Mouse (Mus musculus): ENCODE results near the gene Mrps23.
A peak's percentile ranks its signal among the peaks of the same experiment; 100 is the strongest.
"Not testable (repeated sequence)": the region's sequence is repeated elsewhere in the genome, so short reads cannot be mapped to it uniquely, and the experiment has no call there.

Mrps23 gene

DNA sequence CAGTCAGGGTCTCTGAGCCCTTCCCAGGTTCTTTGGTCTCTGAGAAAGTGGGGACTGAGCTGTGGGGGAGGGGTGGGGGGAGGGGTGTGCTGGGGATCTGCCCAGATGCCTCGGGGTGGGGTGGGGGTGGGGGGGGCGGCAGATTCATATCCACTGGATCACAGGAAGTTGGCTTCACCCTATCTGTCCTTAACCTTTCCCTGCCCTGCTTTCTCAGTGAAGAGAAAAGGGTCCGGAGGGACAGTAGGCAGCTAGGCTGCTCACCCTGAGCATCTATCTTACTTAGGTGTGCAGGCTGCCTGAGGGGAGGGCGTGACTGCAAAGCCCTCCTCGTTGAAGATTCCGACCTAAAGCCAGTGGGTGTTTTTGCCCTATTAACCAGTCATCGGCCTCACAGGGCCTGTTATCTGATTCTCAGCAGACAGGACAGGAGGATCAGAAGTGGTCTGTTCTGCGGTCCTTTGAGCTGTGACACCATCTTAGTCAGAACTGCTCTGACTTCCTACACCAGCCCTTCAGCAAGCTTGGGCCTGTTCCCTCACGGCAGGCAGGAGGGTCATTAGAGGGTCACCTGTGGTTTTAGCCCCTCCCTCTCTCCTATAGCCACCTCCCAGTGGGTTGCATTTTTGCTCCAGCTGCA lies 30.7 kb upstream of the Mrps23 start:
- no peak for DNase-seq (ENCODE audit: low read depth in 2 of 2, low spot score in 2 of 2)

DNA sequence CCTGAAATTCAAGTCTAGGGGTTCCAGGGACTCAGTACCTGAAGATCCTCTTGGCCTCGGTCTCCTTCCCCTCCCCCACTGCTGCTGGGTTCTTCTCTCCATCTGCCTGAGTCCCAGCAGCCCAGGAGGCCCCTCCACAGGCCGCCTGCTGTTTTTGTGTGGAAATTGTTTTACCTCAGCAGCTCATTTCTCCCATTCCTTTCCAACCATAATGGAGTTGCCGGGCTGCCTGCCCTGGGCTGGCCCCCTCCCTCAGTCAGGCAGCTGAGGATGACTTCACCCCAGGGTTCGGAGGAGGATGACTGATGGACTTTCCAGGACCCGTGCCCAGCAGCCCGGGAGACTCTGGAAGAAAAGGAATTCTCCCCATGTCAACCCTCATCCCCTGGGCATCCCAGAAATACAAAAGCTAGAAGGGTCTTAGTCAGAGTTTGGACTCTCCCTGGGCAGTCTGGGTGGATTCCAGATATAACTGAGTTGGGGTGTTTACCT lies 23.7 kb upstream of the Mrps23 start:
- DNase-seq (ENCODE audit: low read depth in 2 of 2, low spot score in 2 of 2), result no peak

DNA sequence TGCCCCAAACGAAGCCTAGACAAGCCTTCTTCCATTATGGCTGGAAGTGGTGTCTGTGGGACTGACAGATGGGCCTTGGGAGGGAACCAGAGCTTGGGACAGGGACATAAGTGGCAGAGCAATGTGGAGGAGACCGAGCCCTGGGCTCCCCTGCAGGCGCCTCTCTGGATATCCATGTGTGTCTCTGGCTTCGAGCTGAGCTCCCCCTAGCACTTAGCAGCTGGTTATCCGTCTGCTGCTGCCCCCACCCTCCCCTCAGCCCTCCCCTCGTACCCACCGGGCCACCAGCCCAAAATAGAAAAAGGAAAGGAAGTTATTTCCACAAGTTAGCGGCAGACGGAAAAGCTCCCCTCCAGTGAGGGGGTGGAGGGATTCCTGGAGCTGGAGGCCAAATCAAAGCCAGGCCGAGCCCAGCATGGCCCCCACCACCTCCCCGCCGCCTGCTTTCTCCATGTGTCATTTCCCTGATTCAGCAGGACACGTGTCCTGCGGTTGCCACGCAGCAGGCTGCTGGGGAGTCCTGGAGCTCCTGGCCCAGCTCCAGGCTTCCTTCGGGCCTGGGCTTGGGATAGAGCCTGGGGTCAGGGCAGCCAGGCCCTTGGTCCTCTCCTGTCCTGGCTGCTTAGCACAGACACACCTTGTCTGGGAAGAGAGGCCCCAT lies 23.1 kb upstream of the Mrps23 start:
- no peak for DNase-seq (ENCODE audit: low read depth in 2 of 2, low spot score in 2 of 2)

DNA sequence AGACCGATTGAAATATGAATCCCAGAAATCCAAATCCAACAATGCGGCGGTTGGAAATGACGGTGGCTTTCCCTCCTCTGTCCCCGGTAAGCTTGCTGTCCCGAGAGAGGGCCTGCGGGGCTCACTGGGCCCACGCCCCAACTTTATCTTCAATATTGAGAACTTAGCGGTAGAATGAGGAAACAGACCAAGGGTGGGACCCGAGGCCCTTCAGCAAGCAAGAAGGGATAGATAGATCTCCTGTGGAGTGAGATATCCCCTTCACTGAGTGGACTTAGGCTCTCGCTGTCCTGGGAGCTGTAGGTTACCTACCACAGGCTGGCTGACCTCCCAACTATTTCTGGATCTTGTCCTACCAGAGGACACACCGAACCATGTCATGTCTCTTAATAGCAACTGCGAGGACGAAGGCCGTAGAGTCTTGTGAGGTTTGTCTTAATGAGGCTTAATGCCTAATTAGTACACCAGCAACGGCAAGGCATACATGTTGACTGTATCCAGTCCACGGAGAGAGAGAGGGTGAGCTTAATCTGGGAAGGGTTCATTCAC lies 19.5 kb upstream of the Mrps23 start:
- DNase-seq (ENCODE audit: low read depth in 2 of 2, low spot score in 2 of 2), result no peak

DNA sequence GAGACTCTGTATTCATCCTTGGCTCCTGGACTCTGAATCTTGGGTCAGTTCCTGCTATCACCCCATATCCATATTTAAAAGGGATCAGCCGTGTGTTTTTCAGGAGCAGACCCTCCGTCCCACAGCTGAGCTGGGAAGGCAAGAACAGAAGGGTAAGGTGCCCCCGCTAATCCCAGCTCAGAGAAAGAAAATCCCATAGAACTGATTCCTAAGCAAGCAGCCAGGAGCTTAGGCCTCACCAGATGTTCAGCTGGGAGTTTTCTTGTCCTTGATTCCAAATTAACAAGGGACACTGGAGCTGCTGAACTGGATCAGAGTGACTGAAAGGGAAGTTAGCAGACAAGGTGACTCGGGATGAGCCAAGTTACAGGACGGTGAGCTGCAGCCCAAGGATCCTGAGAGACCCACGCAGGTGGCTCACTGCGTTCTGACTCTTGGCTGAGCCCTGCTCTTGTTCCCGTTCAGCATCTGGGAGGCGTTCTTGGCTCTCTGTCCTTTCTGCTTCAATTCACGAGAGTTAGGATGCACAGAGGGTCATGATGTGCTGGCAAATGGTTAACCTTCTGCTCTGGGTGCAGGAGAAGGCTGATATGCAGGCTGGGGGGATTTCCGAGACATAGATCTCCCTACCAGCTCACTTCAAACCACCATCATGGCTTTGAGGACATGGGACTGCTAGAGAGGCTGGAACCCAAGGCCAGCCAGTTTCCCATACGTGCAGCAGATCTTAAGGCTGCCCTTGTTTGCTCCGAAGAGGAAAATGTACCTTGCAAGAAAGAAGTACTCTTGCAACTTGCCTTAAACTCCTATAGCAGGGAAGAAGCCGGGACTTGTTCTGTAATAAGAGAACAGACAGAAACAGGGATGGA lies 17.9 kb upstream of the Mrps23 start:
- DNase-seq (ENCODE audit: low read depth in 2 of 2, low spot score in 2 of 2), result no peak

DNA sequence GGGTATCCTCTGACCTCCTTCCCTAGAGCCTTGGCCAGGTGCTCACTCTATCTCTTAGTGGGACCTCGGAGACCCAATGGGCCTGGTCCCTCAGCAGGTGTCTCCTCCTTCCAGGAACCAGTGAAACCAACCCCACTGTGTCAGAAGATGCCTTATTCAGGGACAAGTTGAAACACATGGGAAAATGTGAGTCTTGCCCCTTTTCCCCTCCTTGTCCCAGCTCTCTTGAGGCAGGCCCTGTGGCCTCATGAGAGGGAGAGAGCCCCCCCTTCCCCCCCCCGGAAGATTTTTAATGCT lies 17.3 kb upstream of the Mrps23 start:
- no peak for DNase-seq (ENCODE audit: low read depth in 2 of 2, low spot score in 2 of 2)

DNA sequence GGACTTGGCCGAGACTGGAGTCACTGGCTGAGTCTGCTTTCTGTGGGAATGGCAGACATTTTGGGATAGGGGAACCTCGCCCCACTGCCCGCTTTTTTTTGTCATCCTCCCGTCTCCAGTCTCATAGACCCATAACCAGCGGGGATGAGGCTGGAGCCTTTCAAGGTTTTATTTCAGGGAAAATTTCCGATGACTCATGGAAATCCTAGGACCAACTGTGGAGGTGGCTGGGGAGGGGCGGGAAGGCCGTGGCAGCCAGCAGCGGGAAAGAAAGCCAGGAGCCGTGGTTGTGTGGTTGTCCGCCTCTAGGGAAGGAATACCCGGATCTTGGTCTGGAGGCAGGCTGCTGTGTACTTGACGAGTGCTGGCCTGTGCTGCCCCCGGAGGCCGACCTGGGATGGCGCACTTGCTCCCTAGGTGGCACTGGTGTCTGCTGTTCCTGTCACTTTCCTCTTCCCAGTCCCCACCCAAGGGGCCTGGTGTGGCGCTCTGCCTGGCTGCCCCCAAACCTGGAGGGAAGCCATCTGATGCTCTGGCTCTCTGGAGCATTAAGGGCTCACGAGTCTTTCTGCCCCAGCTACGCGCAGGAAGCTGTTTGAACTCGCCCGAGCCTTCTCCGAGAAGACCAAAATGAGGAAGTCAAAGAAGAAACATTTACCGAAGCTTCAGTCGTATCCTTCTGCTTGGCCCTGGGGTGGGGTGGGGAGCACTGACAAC lies 16.6 kb upstream of the Mrps23 start:
- DNase-seq (ENCODE audit: low read depth in 2 of 2, low spot score in 2 of 2), result peak; percentile 72 to 76

DNA sequence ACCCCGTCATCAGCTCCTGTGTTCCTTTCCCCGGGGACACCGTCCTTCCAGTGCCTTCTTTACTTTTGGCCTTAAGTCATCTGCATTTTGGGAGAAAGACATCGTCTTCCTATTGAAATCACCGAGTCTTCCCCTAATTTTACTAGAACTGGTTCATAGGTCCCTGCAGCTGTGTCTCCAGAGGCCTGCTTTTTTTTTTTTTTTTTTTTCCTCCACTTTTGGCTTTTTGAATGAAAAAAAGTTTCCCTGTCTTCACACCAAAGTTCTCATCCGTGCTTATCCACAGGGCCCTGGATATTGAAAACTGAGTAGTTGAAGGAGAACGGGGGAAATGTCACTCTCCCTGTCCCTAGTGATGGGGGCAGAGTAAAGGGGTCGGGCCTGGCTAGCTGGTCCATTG lies 16.0 kb upstream of the Mrps23 start:
- no peak for DNase-seq (ENCODE audit: low read depth in 2 of 2, low spot score in 2 of 2)

DNA sequence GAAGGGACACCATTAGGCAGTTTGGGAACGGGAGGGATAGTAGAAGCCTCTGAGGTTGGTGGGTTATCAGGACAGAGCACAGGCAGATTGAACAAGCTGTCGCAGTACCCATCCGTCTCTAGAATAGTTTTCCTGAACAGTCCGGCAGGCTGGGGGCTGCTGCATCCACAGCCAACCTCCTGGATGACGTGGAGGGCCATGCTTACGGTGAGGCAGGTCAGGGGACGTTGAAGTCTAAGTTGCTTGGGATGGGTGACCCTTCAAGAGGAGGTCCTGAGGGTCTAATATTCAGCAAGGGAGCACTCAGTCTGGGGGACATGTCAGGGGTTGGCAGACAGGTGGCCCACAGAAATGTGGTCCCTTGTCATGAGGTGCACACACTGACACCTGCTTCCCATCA lies 15.6 kb upstream of the Mrps23 start:
- DNase-seq (ENCODE audit: low read depth in 2 of 2, low spot score in 2 of 2), result no peak

DNA sequence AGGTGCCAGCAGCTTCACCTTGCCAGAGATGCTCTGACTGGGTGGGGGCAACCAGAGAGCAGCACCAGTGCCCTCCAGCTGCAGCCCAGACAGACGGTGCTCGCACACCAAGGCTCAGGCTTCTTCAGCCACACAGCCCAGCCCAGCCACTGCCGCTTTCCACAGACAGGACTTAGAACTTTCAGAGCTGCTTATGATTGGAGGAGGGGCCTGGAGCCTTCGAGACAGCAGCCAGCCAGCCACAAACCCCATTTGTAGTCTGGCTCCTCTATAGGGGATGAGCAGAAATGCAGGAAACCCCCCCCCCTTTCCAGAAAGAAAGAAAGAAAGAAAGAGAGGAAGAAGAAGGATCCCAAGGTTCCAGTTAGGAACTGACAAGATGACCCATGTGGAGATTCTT lies 11.6 kb upstream of the Mrps23 start:
- peak; percentile 18 to 34 for DNase-seq (ENCODE audit: low read depth in 2 of 2, low spot score in 2 of 2)

DNA sequence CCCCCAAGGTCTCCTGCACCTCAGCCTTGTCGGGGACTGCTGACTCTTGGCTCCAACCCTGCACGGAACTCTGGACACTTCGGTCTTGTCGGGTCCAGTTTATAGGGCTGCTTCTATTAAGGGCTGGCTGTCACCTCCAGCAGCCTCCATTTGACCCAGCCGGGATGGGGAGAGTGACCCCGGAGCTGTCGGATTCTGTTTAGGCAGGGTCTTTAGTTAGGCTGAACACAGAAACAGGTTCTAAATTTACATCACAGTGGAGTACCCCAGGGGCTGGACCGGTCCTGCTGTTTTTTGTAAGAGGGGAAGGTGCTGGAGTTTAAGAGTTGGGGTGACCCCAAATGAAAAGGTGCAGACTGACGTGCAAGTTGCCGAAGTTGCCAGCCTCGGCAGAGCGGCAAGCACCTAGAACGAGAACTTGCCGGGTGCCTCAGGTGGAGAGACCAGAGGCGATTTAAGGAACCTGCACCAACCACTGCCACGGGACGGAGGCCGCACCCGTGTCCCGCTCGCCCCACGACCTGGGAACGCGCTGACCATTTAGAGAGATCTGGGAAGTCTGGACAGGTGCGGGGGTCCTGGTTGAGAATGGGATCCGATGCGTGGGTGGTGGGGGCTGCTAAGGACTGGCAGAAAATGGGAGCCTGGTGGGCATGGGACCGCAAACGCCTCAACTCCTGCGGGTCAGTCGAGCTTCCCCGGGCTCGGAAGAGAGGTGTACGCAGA lies 10.9 kb upstream of the Mrps23 start:
- no peak for DNase-seq (ENCODE audit: low read depth in 2 of 2, low spot score in 2 of 2)

DNA sequence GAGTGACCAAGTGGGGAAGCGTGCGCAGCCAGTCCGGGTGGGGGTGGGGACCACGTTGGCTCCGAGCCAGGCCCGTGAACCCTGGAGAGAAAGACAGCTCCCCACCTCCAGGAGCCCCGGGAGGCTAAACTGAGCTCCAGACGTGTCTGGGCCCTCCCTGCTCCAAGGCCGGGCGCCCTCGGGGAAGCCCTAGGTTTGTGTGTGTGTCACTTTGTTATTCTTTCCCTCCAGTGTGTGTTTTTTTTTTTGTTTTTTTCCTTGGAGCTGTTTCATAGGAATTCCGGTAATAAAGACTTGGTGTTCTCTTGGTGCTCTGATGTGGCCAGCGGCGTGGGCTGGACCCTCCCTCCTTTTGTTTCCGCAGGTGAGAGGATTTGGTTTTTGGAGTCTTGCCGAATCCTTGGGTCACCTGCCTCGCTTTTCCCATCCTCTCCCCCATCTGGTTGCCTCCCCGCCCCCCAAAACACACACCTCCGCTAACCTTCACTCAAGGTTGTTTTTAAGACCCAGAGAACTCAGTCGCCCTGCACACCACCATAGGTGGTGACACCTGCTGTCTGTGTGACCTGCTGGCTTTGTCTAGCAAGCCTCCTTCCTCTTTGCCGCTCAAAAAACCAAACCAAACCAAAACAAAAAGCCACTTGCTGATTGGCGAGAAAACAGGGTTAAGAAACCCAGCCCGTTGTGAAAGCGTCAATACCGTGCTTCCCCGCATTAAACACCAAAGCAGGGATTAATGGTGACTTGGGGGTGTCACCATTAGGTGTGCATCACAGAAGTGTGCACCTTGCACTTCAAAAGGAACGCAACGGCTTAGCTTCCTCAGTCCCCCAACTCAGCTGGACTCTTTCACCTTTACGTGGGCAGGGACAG lies 10.1 kb upstream of the Mrps23 start:
- peak in 1 of 2 experiments; percentile 32 for DNase-seq (ENCODE audit: low read depth in 2 of 2, low spot score in 2 of 2)

DNA sequence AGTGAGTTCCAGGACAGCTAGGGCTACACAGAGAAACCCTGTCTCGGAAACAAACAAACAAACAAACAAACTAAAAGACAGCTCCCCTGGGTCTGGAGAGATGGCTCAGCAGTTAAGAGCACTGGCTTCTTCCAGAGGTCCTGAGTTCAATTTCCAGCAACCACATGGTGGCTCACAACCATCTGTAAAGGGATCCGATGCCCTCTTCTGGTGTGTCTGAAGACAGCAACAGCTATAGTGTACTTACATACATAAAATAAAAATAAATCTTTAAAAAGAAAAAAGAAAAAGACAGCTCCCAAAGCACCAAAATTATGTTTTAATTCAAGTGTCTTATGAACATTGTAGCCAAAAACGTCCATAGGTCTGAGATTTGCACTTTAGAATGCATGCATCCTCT lies 8.5 kb upstream of the Mrps23 start:
- not testable (repeated sequence) for DNase-seq (ENCODE audit: low read depth in 2 of 2, low spot score in 2 of 2)

DNA sequence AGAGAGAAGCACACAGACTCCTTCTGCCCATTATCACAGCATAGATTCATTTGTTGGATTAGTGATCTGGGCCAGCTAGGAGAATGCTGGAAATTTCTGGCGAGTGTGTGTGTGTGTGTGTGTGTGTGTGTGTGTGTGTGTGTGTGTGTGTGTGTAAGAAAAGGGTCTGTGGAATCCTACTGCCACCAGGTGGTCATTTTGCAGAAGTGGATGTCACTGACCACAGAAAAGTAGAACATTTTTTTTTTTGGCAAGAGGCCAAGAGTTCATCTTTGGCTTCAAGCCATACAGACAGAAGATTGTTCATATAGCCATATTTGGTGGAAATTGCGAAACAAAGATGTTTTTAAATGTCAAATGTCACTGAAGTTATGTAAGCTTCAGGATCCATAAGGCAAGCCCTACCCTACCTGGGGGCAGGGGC lies 7.0 kb upstream of the Mrps23 start:
- DNase-seq (ENCODE audit: low read depth in 2 of 2, low spot score in 2 of 2), result peak; percentile 20 to 46

DNA sequence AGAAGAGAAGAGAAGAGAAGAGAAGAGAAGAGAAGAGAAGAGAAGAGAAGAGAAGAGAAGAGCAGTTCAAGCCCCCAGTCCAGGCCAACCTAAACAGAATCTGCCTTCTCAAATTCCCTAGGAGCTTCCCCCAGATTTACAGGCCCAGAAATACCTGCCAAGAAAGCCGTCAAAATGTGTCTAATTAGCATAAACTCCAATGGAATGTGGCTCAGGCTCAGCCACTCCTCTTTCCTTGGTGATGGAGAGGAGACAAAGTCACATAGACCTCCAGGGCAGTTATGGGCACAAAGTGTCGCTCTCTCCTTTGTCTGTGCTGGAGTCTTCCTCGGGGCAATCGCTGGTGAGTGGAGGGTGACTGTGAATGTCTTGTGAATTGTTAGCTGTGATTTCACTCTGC lies 6.0 kb upstream of the Mrps23 start:
- no peak for DNase-seq (ENCODE audit: low read depth in 2 of 2, low spot score in 2 of 2)

DNA sequence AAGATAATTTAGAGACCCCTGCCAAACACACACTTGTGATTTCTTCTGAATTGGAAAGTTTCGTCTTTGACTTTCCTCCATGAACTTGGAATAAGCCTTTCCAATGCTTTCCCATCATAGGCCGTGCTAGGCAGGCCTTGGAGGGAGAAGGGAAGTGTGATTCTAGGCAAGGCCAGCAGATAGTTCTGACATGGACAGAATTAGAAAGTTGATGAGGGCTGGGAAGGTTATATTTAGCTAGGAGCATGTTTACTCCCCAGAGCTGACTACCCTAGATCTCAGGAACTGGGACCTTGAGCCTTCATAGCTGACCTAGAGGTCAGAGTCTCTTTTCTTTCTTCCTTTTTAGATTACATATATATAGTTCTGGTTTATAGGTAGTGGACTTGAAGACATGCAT lies 3.0 kb upstream of the Mrps23 start:
- DNase-seq (ENCODE audit: low read depth in 2 of 2, low spot score in 2 of 2), result no peak

DNA sequence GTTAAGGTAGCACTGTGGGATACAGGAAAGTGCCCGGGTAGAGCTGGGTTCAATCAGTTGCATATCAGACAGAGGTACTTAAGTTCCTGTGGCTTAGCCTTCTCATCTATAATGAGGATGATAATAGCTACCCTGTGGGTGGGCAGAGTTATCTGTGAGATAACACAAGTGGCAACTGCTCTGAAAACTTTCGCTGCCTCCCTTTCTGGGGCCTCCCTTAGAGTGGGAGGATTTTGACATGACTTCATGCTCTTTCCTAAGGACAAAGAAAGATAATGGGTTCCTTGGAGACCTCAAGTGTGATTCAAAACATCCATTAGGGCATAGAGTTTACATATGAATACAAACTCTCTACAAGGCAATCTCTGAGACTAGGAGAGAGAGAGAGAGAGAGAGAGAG lies 2.1 kb upstream of the Mrps23 start:
- DNase-seq (ENCODE audit: low read depth in 2 of 2, low spot score in 2 of 2), result no peak

DNA sequence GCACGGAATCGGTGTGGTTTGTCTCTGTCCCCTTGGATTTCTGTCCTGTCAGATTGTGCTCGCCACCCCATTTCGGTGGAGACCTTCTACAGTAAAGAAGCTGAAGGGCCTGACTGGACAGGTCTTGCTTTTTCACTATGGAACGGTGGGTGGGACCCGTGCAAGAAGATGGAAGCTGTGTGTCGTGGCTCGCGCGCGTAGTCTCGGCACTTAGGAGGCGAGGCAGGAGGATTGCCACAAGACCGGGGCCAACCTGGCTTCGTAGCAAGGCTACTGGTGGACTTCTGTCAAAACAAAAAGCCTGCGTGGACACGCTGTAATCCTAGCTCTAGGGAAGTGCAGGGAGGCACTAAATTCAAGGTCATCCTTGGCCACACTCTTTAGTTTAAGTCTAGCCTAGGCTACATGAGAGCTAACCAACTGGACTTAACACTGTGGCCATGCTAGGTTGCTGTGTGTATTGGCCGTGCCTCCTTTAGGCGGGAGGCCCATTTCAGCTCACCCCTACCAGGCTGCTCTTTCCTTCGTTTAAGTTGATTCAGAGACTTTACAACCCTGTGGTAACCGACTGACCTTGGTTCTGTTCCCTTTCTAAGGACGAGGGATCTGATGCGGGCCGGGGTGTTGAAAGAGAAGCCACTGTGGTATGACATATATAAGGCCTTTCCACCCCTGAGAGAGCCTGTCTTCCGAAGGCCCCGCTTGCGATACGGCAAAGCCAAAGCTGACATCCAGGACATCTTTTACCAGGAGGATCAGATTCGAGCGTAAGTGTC lies 593 bp downstream of the Mrps23 start:
- no peak for DNase-seq (ENCODE audit: low read depth in 2 of 2, low spot score in 2 of 2)

DNA sequence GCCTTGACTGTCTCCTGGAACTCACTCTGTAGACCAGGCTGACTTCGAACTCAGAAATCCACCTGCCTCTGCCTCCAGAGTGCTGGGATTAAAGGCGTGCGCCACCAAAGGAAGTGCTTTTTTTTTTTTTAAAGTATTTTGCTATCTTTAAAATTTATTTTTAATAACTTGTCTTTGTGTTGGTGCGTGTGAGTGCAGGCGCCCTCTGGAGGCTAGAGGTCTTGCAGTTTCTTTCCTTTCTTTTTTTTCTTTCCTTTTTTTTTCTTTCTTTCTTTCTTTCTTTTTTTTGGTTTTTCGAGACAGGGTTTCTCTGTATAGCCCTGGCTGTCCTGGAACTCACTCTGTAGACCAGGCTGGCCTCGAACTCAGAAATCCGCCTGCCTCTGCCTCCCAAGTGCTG lies 2.4 kb downstream of the Mrps23 start:
- DNase-seq (ENCODE audit: low read depth in 2 of 2, low spot score in 2 of 2), result not testable (repeated sequence)
